Mouse (Mus musculus) cerebellum, adult 11 months (tissue): ENCODE results near the gene Anapc5.

Experiments
- DNase-seq: peaks from one replicate; pipeline ENCODE4 v3.0.0; 2022

Gene Anapc5

GRCm38 (mm10) chr5:122820777-122821523, at the start of gene Anapc5:
Gene Anapc5, minus strand, starts transcription at chr5:122821339.
- DNase-seq = peak; percentile 91

GRCm38 (mm10) chr5:122863053-122863452, 41.9 kb upstream of the Anapc5 start:
- DNase-seq = no peak

GRCm38 (mm10) chr5:122855858-122856257, 34.7 kb upstream of the Anapc5 start:
- no peak for DNase-seq

- DNase-seq = no peak
Measured at GRCm38 (mm10) chr5:122852611-122853010, 31.5 kb upstream of the Anapc5 start.

- no peak for DNase-seq
Measured at GRCm38 (mm10) chr5:122850319-122851002, 29.3 kb upstream of the Anapc5 start.

GRCm38 (mm10) chr5:122849521-122850318, 28.6 kb upstream of the Anapc5 start, which contains the start of gene Rnf34:
Gene Rnf34, plus strand, starts transcription at chr5:122850048.
- peak; percentile 98 for DNase-seq

- no peak for DNase-seq
Measured at GRCm38 (mm10) chr5:122843799-122844198, 22.7 kb upstream of the Anapc5 start.

GRCm38 (mm10) chr5:122841126-122841525, 20.0 kb upstream of the Anapc5 start:
- DNase-seq = no peak

GRCm38 (mm10) chr5:122832996-122833395, 11.9 kb upstream of the Anapc5 start:
- DNase-seq = no peak

- no peak for DNase-seq
Measured at GRCm38 (mm10) chr5:122832536-122832935, 11.4 kb upstream of the Anapc5 start.

GRCm38 (mm10) chr5:122825099-122825498, 4.0 kb upstream of the Anapc5 start:
- DNase-seq = no peak

- DNase-seq = no peak
Measured at GRCm38 (mm10) chr5:122824450-122824849, 3.3 kb upstream of the Anapc5 start.

GRCm38 (mm10) chr5:122823976-122824375, 2.8 kb upstream of the Anapc5 start:
- no peak for DNase-seq

GRCm38 (mm10) chr5:122822441-122822840, 1.3 kb upstream of the Anapc5 start:
- DNase-seq = no peak

- DNase-seq = no peak
Measured at GRCm38 (mm10) chr5:122821524-122821885, 366 bp upstream of the Anapc5 start.

- no peak for DNase-seq
Measured at GRCm38 (mm10) chr5:122812699-122813098, 8.4 kb downstream of the Anapc5 start.

GRCm38 (mm10) chr5:122811364-122812079, 9.6 kb downstream of the Anapc5 start:
- peak; percentile 53 for DNase-seq

- DNase-seq = no peak
Measured at GRCm38 (mm10) chr5:122805503-122805902, 15.6 kb downstream of the Anapc5 start.

GRCm38 (mm10) chr5:122802706-122803105, 18.4 kb downstream of the Anapc5 start:
- DNase-seq = no peak

- no peak for DNase-seq
Measured at GRCm38 (mm10) chr5:122801684-122802083, 19.5 kb downstream of the Anapc5 start.

GRCm38 (mm10) chr5:122800345-122801010, 20.7 kb downstream of the Anapc5 start:
- DNase-seq = peak; percentile 71
